ENCODE assay signal across 11 mouse cellular contexts in genomic region chr12:75175931-75176565, GRCm38 (mm10). TPM values are rescaled to one million over a fixed set of nuclear protein-coding genes. Genes with fewer than 3 reads are reported as not detected.
DNase-seq lines count a peak whose midpoint lies in the region; ATAC-seq and TF ChIP-seq lines count a peak whose summit lies in the region.
"Had no signal": no experiment of that assay in that cellular context is flagged by ENCODE, and none has a peak within 500 bp of the region (broad histone marks: within the 10 kb centered on the region; RNA-seq: fewer than 3 reads in every experiment).

No protein-coding gene starts in this region.

- DNase-seq in heart, adult 9 months (ENCODE audit: low spot score in 2 of 2) = no peak
- DNase-seq in frontal cortex, postnatal 25 days (ENCODE audit: low spot score in 2 of 2) = no peak
- no peak for DNase-seq in spleen, adult 18-20 months
- DNase-seq in ovary, postnatal 14 days (ENCODE audit: low spot score) = no peak
- DNase-seq: heart, postnatal 36 days; lung, adult 18-20 months had no signal

- H3K36me3 ChIP-seq in heart, embryonic 15.5 days = no peaks in the 10 kb centered on the region
- H3K36me3 ChIP-seq in E14TG2a.4 (ENCODE audit: insufficient read depth, low read length) = no peaks in the 10 kb centered on the region
- no peaks in the 10 kb centered on the region for H3K36me3 ChIP-seq in forebrain, embryonic 12.5 days (replicated peaks)
- no peaks in the 10 kb centered on the region for H3K36me3 ChIP-seq in limb, embryonic 13.5 days

- 5% methylated on average over 18 of the region's 19 CpGs for WGBS in heart, embryonic 15.5 days
- 5% methylated on average over 19 of the region's 19 CpGs for WGBS in forebrain, embryonic 12.5 days
- WGBS in limb, embryonic 13.5 days = 3% methylated on average over 19 of the region's 19 CpGs

- no peak for TF ChIP-seq CTCF in E14TG2a.4 (conservative IDR thresholded peaks at IDR 0.05; ENCODE audit: low read length)

- peaks cover 69% of the 10 kb centered on the region for H3K27me3 ChIP-seq in heart, embryonic 15.5 days
- H3K27me3 ChIP-seq in E14TG2a.4 (ENCODE audit: insufficient read depth, low read length) = peaks cover 69% of the 10 kb centered on the region
- H3K27me3 ChIP-seq in forebrain, embryonic 12.5 days = peaks cover 11% of the 10 kb centered on the region; the same call in 1 of the 2 replicates
- H3K27me3 ChIP-seq in limb, embryonic 13.5 days = peaks cover 68% of the 10 kb centered on the region
- H3K27me3 ChIP-seq: CH12.LX had no signal

- H3K4me2 ChIP-seq in heart, embryonic 15.5 days = peak overlapping the region; percentile 64
- peak overlapping the region; percentile 93 for H3K4me2 ChIP-seq in forebrain, embryonic 12.5 days
- H3K4me2 ChIP-seq in limb, embryonic 13.5 days (replicated peaks) = peak overlapping the region; percentile 92

- H3K9me3 ChIP-seq in heart, embryonic 15.5 days (replicated peaks) = no peaks in the 10 kb centered on the region
- no peaks in the 10 kb centered on the region for H3K9me3 ChIP-seq in E14TG2a.4 (ENCODE audit: low read length)
- H3K9me3 ChIP-seq in forebrain, embryonic 12.5 days = no peaks in the 10 kb centered on the region
- H3K9me3 ChIP-seq in limb, embryonic 13.5 days = no peaks in the 10 kb centered on the region

- no peak overlapping the region for H3K9ac ChIP-seq in heart, embryonic 15.5 days
- peak overlapping the region; percentile 51 for H3K9ac ChIP-seq in forebrain, embryonic 12.5 days
- H3K9ac ChIP-seq in limb, embryonic 13.5 days = peak overlapping the region; percentile 48; the same call in 1 of the 2 replicates

- H3K4me1 ChIP-seq in heart, embryonic 15.5 days (replicated peaks) = peaks cover 15% of the 10 kb centered on the region
- peaks cover 22% of the 10 kb centered on the region for H3K4me1 ChIP-seq in E14TG2a.4 (replicated peaks; ENCODE audit: low read depth, low read length)
- peaks cover 15% of the 10 kb centered on the region for H3K4me1 ChIP-seq in forebrain, embryonic 12.5 days
- peaks cover 23% of the 10 kb centered on the region for H3K4me1 ChIP-seq in limb, embryonic 13.5 days

- H3K4me3 ChIP-seq in heart, embryonic 15.5 days = peak overlapping the region; percentile 40
- H3K4me3 ChIP-seq in E14TG2a.4 (replicated peaks; ENCODE audit: low read length) = peak overlapping the region; percentile 85
- H3K4me3 ChIP-seq in forebrain, embryonic 12.5 days (replicated peaks) = peak overlapping the region; percentile 62
- H3K4me3 ChIP-seq in limb, embryonic 13.5 days = peak overlapping the region; percentile 51

- no peak overlapping the region for H3K27ac ChIP-seq in heart, embryonic 15.5 days
- H3K27ac ChIP-seq in forebrain, embryonic 12.5 days = no peak overlapping the region
- no peak overlapping the region for H3K27ac ChIP-seq in limb, embryonic 13.5 days

- no peak for ATAC-seq in heart, embryonic 15.5 days (replicated peaks; ENCODE audit: insufficient number of reproducible peaks, insufficient read depth, low FRiP score, low read depth)
- peak; percentile 33 for ATAC-seq in forebrain, embryonic 12.5 days (ENCODE audit: low FRiP score)
- peak; percentile 41; the same call in 1 of the 2 replicates for ATAC-seq in limb, embryonic 13.5 days (ENCODE audit: low FRiP score, low read depth)

RNA-seq across cellular contexts. Expression of gene Kcnh5, which starts 1.1 kb away (rescaled TPM):
- polyA plus RNA-seq in heart, embryonic 15.5 days (2015; fragmentation: Nextera tagmentation; extraction: Ambion mirVana) = 0.05 TPM in 1 of 2 replicates, not detected in the other
- polyA plus RNA-seq in forebrain, embryonic 12.5 days (2016; fragmentation: Nextera tagmentation; extraction: Ambion mirVana) = 1.2 and 1.5 TPM in 2 replicates
- polyA plus RNA-seq in limb, embryonic 13.5 days (2015; fragmentation: Nextera tagmentation; extraction: Ambion mirVana) = 0.23 and 0.32 TPM in 2 replicates
